Mouse (Mus musculus) C2C12 (cell line): Measurements from ENCODE around the gene Mitd1.

Experiments used
- CEBPB ChIP-seq: IDR thresholded peaks from one replicate; pipeline ENCODE4 v1.6.1; 2011; ENCODE audit warnings: low read depth, mild to moderate bottlenecking, control low read depth, moderate library complexity
- CTCF ChIP-seq: IDR thresholded peaks from one replicate; pipeline ENCODE4 v1.5.1; 2011; ENCODE audit not compliant: control insufficient read depth, insufficient read depth, insufficient read length
- FOSL1 ChIP-seq: IDR thresholded peaks from one replicate; pipeline ENCODE4 v1.8.0; 2011; ENCODE audit warnings: mild to moderate bottlenecking, low read length; ENCODE audit not compliant: poor library complexity, insufficient read depth, severe bottlenecking
- MYOD1 ChIP-seq: IDR thresholded peaks from one replicate; pipeline ENCODE4 v1.6.1; 2011; ENCODE audit warnings: low read depth; ENCODE audit not compliant: control insufficient read depth, insufficient read length
- MYOG ChIP-seq: IDR thresholded peaks from one replicate; pipeline ENCODE4 v1.6.1; 2011; ENCODE audit not compliant: control insufficient read depth, insufficient read length; ENCODE audit errors: extremely low read depth
- USF1 ChIP-seq: IDR thresholded peaks from one replicate; pipeline ENCODE4 v1.6.1; 2011; ENCODE audit warnings: low read depth, mild to moderate bottlenecking, control low read depth, moderate library complexity

GRCm38 (mm10) chr1:37925971-37926370 lies 35.8 kb upstream of the Mitd1 start:
- TF ChIP-seq USF1 = no peak
- TF ChIP-seq CTCF = no peak
- no peak for TF ChIP-seq MYOG
- TF ChIP-seq FOSL1 = no peak
- TF ChIP-seq CEBPB = no peak
- TF ChIP-seq MYOD1 = no peak
